Mouse (Mus musculus): ENCODE data around the gene Dgkg. TPM values are rescaled to one million over a fixed set of nuclear protein-coding genes. Genes with fewer than 3 reads are reported as not detected.

The Dgkg gene
- total RNA-seq, 2 experiments from 2014 or later, result 12.1 to 24.4 TPM

DNA sequence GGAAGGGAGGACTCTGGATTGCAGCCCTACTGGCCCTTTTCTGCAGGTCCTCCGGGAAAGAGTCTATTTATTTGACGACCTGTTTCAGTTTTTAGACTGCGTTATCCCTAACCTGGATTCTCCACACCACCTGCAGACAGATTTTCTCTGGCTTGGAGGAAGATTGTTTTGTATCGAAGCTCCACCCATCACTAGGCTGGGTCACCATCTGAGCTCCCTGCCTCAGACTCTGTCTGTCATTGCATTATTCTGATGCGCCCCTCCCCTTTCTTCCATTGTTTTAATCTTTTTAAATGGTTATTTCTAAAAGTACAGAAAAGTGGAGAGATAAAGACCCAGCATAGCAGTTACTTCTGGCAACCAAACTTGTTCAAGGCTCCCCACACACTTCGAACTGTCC, 151.4 kb downstream of the Dgkg start:
- no peak for ATAC-seq (replicated peaks; ENCODE audit: poor library complexity, severe bottlenecking)

DNA sequence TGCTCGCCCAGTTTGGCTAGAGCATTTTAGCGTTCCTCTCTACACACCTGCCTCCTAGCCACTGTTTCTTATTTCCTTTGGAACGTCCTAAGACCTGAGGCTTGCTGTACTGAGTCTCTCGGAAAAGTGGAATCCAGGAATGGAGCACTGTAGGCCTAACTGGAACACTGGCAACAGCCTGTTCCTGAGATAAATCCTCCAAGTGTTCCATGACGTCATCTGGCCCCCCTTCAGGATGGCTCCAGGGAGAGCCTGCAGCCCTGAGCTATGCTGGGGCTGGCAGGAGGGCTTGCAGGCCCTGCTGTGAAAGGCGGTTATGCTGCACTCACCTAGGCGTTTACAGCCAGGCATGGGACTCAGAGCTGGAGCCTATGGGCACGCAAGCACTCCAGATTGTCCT, 152.2 kb downstream of the Dgkg start:
- no peak for ATAC-seq (replicated peaks; ENCODE audit: poor library complexity, severe bottlenecking)

DNA sequence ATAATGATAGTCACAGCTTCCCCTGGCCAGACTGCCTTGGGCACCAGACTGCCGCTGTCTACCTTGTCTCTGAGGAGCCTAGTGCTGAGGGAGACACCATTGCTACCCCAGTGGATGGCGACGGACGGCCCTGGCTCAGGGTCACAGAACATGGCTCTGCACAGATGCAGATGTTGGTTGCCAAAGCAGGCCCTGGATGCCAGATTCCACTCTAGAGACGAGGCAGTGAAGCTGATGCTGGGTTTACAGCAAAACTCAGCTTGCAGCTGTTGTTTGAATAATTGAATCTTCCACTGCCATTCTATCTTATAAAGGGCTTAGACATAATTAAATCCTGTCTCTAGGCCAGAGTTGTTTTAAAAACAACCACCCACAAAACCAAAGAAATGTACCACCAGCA, 153.0 kb downstream of the Dgkg start:
- no peak for ATAC-seq (replicated peaks; ENCODE audit: poor library complexity, severe bottlenecking)

DNA sequence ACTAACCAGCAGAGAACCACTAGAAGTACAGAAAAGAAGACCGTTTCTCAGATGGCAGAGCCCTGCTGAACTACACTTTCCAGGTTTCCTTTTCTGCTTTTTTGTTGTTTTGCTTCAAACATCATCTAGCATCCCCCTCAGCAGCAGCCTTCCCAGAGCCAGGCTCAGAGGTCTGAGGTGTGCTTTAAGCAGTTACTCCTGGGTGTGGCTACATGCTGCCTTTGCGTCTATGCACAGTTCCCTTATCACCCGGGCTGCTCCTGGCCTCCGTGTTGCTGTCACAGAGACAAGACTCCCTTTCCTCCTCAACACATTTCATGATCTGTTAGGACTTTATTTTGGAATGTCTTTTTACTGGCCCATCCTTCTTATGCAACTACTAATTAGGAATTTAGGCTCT, 153.6 kb downstream of the Dgkg start:
- no peak for ATAC-seq (replicated peaks; ENCODE audit: poor library complexity, severe bottlenecking)

DNA sequence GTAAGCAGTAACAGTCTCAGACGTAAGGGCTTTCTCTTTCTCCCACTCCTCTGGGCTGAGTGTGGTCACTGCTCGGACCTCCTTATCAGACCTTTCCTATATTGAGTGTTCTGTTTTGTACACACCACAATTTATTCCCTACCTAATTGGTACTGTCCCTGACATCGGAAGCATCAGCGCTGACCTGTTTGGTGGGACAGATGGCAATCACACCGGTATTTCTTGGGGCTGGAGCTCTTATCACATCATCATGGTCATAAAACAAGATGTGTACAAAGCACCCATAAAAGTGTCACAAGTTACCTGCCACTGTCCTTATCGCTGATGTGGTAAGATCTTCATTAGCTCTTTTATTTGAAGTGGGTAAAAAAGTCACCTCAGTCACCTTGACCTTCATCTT, 155.2 kb downstream of the Dgkg start:
- no peak for ATAC-seq (replicated peaks; ENCODE audit: poor library complexity, severe bottlenecking)

DNA sequence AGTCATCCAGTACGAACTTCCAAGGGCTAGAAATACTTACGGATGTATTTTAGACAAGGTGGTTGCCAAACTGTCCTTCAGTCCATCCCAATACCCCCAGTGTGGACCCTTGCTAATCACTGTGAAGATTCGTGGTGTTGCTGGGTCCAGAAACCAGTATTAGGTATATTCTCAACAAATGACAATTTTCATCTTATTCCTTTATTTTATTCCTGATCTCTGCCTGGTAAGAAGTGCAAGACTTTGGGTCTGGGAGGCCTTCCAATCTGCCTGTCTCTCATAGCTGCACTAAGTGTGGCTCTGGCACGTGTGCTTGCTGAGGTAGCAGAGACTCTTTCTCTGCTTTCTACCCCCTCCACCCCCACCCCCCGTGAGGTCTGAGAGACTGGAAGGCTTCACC, 156.5 kb downstream of the Dgkg start:
- ATAC-seq (replicated peaks; ENCODE audit: poor library complexity, severe bottlenecking), result no peak

DNA sequence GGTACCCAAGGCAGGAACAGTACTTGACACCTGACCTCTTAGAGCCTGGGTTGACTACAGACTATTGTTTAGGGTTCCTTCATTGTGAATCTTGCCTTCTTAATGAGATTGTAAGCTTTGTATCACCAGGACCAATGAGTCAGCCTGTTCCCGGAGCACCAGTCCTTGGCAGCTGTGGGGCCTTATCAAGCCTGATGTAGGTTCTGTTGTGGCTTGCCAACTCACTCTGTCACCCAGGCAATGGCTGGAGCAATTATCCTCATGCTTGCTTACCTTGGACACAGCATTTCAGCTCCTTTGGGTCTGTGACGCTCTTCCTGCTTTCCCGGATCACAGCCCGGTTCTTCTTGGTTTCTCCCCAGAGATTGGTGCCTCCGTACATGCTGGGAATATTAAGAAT, 157.1 kb downstream of the Dgkg start:
- no peak for ATAC-seq (replicated peaks; ENCODE audit: poor library complexity, severe bottlenecking)

DNA sequence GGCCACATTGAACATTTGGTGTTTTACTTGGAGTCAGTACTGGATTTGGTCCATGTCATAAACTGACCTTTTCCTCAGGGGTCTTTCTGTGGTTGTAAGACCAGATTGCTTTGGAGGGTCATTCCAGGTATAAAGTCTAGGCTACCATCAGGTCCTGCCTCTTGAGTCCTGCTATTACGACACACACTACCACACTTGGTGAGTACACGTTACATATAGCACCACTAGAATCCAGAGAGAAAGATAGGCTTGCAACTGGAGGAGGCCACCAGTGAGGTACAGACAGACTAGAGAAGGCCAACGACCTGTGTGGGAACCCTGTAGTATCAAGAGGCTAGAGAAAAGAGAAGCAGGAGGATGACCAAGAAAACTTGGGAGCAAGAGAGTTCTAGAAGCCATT, 157.6 kb downstream of the Dgkg start:
- ATAC-seq (replicated peaks; ENCODE audit: poor library complexity, severe bottlenecking), result no peak

DNA sequence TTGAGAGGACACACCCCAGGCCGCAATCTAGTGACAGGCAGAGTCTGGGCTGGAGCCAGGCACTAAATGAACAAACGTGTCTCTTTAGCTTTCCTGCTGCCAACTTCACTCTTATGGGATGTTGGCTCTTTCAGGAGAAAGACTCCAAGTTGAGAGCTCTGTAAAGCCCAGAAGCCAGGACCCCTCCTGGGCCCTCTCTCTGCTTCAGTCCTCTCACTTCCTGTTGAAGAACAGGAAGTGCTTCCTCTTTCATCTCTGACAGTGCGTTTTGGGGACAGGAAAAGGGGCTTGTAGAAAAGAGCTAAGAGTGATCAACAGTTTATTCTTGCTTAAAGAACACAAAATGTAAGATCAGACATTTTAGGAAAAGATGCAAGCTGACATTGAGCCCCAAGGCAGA, 159.0 kb downstream of the Dgkg start:
- no peak for ATAC-seq (replicated peaks; ENCODE audit: poor library complexity, severe bottlenecking)

DNA sequence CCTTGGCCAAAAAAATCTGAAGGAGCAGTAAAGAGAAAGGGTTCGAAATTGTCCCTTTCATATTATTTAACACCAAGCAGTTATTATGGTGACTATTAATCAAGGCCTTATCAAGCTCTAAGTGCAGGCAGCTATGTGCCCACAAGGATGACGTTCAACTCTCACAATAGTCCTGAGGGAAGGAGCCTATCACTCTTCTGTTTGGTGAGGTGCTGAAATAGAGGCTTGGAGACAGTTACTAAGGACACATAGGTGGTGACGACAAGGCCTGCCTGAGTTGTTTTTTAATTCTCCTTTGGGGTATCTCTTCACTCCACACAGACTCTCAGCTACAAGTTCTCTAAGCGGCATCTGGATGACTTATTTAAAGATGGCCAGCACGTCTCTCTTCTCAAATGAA, 161.8 kb downstream of the Dgkg start:
- ATAC-seq (replicated peaks; ENCODE audit: poor library complexity, severe bottlenecking), result no peak

DNA sequence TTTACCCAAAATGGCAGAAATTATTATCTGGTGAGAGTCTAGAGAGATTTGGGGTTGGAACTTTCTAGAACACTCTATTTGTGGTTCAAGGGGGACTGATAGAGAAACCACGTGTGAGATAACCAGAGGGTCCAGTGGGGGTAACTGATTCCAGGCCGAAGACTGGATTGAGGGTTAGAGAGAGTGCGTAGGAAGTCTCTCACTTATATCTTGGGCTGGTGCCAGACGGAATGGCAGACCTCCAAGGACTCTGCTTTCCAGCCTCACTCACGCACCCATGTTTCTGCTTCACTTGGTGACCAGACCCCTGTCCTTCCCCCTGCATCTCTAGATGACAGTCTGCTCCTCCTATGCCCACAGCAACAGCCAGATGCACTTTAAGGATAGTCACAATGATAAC, 162.2 kb downstream of the Dgkg start:
- no peak for ATAC-seq (replicated peaks; ENCODE audit: poor library complexity, severe bottlenecking)

DNA sequence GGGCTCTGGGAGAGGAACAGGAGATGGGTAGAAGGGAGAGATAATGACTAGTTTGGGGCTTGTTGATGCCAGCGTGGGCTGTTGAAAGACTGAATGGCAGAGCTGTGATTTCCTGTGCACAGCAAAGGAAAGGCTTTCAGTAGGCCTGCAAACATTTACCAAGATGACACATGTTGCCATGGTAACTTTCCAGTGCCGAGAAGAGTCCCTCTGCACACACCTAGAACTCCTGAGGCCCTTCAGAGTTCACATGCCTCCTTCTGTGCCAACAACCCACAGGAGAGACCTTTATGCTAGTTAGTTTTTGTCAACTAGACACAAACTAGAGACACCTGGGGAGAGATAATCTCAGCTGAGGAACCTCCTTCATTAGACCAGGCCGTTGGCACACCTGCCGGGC, 163.6 kb downstream of the Dgkg start:
- ATAC-seq (replicated peaks; ENCODE audit: poor library complexity, severe bottlenecking), result no peak

DNA sequence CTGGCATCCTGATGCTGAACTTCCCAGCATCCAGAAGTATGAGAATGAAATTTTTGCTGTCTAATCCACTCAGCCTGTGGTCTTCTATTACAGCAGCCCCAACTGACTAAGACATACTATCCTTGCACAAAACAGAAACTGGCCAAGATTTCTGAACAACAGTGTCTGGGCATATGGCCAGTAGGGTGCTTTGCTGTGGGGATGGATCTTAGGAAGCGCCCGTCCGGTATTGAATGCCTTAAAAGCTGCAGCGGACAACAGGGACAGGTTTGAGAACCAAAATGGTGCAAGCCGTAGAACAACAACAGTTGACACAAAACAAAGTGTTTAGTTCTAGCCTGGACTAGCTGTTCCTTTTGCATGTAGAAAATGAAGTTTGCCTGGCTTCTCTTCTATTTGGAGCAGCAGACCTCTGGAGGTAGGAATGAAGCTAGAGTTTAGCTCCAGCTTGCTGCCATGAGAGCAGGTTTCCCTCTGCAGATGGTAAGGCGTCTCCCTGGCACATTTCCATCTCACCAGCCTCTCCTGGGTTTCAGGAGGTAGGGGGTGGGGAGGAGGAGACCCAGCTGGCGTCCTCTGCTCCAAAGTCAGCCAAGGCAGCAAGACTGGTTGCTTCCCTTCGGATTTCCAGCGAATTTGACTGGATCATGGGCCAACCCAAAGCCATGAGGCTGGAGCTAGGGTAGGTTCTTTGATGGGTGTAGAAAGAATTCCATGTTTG, 165.4 kb downstream of the Dgkg start:
- no peak for ATAC-seq (replicated peaks; ENCODE audit: poor library complexity, severe bottlenecking)

DNA sequence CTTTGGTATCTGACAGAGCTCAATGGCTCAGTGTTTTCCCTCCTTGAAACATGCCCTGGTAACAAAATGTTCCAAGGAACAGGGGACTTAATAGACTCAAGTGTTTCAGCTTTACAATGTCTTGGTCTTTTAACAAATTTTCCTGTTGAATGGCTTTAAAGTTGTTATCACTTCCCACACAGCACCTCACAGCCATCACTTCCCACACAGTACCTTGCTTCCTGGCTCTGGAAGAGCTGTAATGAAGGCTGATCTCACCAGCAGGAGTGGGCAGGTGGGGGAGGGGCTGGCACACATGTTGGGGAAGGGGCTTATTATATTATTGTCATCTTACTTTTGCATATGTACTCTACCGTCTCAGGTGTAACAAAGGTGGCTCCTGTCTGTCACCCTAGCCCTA, 173.1 kb downstream of the Dgkg start:
- ATAC-seq (replicated peaks; ENCODE audit: poor library complexity, severe bottlenecking), result no peak

DNA sequence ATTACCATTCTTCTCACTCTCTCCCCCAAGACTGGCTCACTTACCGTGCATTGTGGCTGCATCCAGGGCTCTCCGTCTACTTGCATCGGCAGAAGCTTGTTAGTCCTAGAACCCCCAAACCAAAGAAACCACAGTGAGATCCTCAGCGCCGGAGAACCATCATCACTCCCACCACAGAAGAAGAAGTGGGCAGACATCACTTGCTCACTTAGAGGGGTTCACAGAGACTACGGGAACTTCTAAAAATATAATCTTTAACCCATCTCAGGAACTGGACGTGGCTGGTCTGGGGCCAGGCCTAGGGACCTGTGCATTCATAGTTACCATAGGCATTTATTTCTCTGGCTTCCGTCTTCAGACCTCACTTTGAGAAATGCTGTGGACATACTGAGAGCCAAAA, 177.7 kb downstream of the Dgkg start:
- ATAC-seq (replicated peaks; ENCODE audit: poor library complexity, severe bottlenecking), result peak; percentile 42

DNA sequence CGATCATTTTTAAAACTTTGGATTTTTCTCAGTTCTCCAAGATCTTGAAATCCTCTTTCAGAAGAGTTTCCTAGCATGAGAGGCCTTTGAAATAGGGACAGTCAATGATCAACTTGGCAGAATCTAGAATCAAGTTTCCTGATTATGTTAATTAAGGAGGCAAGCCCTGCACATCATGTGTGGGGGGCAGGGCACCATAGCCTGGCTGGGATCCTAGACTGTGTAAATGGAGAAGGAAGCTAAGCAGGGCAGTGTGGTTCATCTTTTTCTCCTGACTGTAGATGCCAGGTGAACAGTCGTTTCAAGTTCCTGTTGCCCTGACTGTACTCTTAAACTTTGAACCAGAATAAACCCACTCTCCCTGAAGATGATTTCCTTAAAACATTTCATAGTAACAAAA, 185.3 kb downstream of the Dgkg start:
- ATAC-seq (replicated peaks; ENCODE audit: poor library complexity, severe bottlenecking), result no peak

DNA sequence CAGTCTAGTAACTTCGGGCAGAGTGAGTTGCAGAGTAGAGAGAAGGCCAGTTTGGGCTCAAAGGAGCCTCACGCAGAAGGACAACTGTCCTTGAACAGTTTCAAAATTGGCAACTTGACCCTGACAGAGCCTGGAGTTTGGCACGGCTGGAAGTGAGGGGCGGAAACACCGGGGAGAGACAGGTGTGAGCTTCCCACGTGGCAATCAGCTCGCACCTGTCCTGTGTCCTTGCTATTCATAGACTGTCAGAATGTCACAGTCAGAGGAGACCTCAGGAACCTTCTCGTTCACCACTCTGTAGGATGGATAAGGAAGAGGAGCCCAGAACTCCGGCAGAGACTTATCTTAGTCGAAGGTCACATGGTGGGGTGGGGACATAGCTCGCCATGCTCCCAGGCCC, 187.6 kb downstream of the Dgkg start:
- ATAC-seq (replicated peaks; ENCODE audit: poor library complexity, severe bottlenecking), result no peak

DNA sequence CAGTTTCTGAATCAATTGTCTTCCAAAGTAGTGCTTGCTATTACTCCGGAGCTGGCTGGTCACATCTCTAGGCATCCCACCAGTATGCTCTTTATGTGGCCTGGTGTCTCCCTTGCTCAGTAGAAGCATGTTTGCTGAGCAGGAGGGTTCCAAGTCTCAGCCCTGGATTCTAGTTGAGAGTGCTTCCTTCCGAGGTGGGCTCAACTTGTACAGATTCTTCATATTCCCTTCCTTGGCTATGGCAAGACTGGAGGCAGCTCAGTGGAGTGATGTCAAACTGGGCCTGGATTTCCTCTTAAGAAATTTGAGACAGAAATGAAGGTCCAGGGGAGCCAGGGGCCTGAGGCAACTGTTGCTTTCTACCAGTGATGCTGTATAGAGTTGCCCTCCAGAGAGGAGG, 189.9 kb downstream of the Dgkg start:
- no peak for ATAC-seq (replicated peaks; ENCODE audit: poor library complexity, severe bottlenecking)

DNA sequence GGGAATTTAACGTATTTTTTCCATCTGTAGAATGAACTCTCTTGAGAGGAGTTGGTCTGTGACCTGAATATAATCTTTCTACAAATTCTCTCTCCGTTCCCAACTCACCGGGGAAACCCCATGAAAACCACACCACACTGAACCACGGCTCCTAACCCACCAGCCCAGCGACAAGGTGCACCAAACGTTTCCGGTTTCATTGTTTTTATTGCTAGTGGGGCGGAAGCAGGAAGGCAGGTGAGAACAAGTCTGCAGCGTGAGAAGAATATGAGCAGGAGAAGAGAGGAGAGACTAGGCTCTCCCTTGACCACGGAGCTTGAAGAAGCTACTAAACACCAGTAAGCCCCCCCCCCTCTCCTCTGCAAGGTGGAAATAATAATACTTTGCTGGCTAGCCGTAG, 190.6 kb downstream of the Dgkg start:
- no peak for ATAC-seq (replicated peaks; ENCODE audit: poor library complexity, severe bottlenecking)

DNA sequence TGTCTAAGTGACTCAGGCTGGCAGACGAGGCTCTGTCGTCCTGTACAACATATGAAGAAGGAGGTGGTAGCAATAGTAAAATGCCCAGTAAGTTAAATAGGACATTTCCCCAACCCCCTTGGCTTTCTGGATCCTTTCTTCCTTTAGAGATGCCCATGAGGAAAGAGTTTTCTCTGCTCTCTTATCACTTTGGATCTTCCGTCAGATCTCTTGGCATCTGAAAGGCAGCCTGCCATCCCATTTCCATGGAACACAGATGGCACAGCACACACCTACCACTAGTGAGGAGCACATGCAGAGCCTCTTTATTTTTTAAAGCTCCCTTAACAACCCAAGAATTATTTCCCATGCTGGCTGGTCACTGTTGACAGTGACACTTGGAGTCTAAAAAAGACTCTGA, 194.8 kb downstream of the Dgkg start:
- ATAC-seq (replicated peaks; ENCODE audit: poor library complexity, severe bottlenecking), result no peak

DNA sequence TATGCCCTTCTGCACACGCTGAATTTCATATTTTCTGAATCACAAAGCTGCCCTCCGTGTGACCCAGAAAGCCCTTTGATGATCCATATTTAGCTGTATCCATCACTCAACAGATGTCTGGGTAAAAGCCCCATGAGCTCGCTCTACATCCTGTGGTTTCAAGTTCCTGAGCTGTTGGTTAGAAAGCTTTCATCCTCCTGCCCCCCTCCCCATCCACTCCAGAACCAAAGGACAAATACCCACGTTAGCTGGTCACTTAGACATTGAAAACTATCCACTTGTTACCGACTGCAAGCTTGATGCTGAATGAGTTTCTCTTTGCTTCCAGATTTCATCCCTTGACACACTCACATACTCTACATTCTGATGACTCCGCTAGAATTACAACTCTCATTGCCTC, 195.3 kb downstream of the Dgkg start:
- no peak for ATAC-seq (replicated peaks; ENCODE audit: poor library complexity, severe bottlenecking)

DNA sequence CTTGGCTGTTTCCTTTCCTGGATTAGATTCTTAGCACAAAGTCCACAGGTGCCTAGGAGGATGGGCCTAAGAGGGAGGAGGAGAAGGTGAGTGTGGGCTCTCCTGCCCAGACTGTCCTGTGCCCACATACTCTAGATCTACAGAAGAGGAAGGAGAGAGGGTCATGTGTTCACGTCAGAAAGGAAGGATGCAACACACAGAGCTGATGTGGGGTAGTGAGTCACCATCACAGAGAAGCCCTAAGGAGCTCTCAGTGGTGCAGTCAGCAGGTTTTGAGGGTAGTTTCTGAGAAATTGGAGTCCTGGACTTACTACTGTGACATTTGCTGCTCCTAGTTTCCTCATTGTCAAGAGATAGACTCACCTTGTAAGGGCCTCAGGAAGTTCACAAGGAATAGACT, 196.1 kb downstream of the Dgkg start:
- peak; percentile 53 for ATAC-seq (replicated peaks; ENCODE audit: poor library complexity, severe bottlenecking)

DNA sequence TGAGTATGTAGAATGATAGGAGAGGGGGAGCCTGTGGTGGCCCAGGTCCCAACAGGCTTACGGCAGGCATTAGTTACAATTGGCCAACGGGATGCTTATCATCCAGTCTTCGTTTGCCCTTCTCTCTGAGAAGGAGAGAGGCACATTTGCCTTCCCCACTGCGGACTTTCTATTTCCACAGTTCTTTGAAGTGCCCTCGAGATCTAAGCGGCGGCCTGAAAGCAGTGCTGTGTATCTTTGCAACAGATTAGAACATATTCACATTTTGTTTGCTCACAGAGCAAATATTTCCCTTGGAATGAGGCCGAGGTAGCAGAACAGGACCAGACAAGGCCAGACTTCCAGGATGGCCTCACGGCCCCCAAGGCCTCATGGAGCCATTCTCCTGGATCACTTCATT, 204.9 kb downstream of the Dgkg start:
- no peak for ATAC-seq (replicated peaks; ENCODE audit: poor library complexity, severe bottlenecking)
